Mouse (Mus musculus) intestine, embryonic 14.5 days (tissue): ENCODE results near the gene Gpr50. TPM values are rescaled to one million over a fixed set of nuclear protein-coding genes. Genes with fewer than 3 reads are reported as not detected.

Experiments used
- ATAC-seq: fragments of 200-750 bp; cut with Nextera tagmentation; replicated peaks from 2 replicates; pipeline ENCODE4 v1.8.0; 2017; ENCODE audit warnings: low read depth, moderate number of reproducible peaks, moderate TSS enrichment, moderate library complexity; ENCODE audit not compliant: low FRiP score, low TSS enrichment
- DNase-seq: peaks from one replicate; pipeline ENCODE4 v3.0.0-alpha.2; 2018; ENCODE audit warnings: low spot score
- H3K27ac ChIP-seq: fragments of 300-500 bp; sonication (generic); 2 replicates; pipeline ENCODE4 v1.5.1; 2014; ENCODE audit warnings: low read depth, mild to moderate bottlenecking, control low read depth
- H3K27me3 ChIP-seq: fragments of 300-500 bp; sonication (generic); replicated peaks from 2 replicates; pipeline ENCODE4 v1.6.1; 2014; ENCODE audit warnings: low read length, control low read depth; ENCODE audit not compliant: control insufficient read depth, insufficient read depth
- H3K36me3 ChIP-seq: fragments of 300-500 bp; sonication (generic); 2 replicates; pipeline ENCODE4 v1.6.1; 2014; ENCODE audit warnings: low read length, control low read depth; ENCODE audit not compliant: control insufficient read depth, insufficient read depth
- H3K4me1 ChIP-seq: fragments of 300-500 bp; sonication (generic); replicated peaks from 2 replicates; pipeline ENCODE4 v1.6.1; 2014; ENCODE audit warnings: low read length, control low read depth, mixed read lengths; ENCODE audit not compliant: control insufficient read depth, insufficient read depth
- H3K4me2 ChIP-seq: fragments of 300-500 bp; sonication (generic); 2 replicates; pipeline ENCODE4 v1.6.1; 2014; ENCODE audit warnings: low read length
- H3K4me3 ChIP-seq: fragments of 300-500 bp; sonication (generic); 2 replicates; pipeline ENCODE4 v1.5.1; 2014; ENCODE audit warnings: low read depth, low read length, control low read depth, mixed read lengths
- H3K9ac ChIP-seq: fragments of 300-500 bp; sonication (generic); 2 replicates; pipeline ENCODE4 v1.6.1; 2014; ENCODE audit warnings: mild to moderate bottlenecking, low read length
- H3K9me3 ChIP-seq: fragments of 300-500 bp; sonication (generic); 2 replicates; pipeline ENCODE4 v1.6.1; 2016; ENCODE audit warnings: low read length, control low read depth; ENCODE audit not compliant: control insufficient read depth
- WGBS: fragments of 180-500 bp; shearing (Covaris S2); extraction: QIAGEN DNeasy Blood & Tissue Kit; methylation state at CpG from one replicate; pipeline ENCODE4 v1.1.7; 2014; 5-methylcytosine and 5-hydroxymethylcytosine counted together
- polyA plus RNA-seq: library from polyadenylated mRNA; unstranded; fragments of >200 nt; fragmentation: Nextera tagmentation; extraction: Ambion mirVana; gene quantifications from 2 replicates; pipeline ENCODE4 v1.2.1, GENCODE M21; 2014

The Gpr50 gene
- polyA plus RNA-seq, result 1.6 and 1.7 TPM in 2 replicates

DNA sequence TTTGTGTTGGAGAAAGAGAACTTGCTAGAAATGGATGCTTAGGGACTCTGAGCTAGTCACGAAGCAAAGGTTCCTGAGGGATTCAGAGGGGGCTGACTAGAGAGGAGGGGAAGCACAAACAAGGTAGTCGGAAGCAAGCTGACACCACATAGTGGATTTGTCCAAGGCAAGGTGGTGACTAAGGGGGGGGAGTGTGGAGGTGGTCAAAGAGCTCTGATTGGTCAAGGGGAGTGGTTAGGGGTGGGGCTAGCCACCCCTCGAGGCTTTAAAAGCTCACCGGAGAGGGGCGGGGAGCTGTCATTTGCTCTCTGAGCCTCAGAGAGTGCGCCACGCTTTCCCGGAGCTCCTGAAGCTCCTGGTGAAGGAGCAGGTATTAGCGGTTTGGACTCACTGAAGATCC is at the start of gene Gpr50:
TSS of gene Gpr50 (plus strand) at position 294 of the 400 bp plus-strand sequence.
- Histone ChIP-seq H3K27ac (no peak within 1 kb of the TSS), H3K4me2 (peak within 1 kb of the TSS; percentile 54), H3K9me3 (0 out of 2 replicates have a peak, but pooled peaks cover 8% of the 10 kb centered on the region), H3K4me1 (no peaks in the 10 kb centered on the region), H3K9ac (no peak within 1 kb of the TSS), H3K4me3 (peak within 1 kb of the TSS; percentile 41), H3K36me3 (no peaks in the 10 kb centered on the region), H3K27me3 (peaks cover 54% of the 10 kb centered on the region)
- ATAC-seq (no peak), DNase-seq (no peak)
- 20% methylated on average over 9 of the region's 9 CpGs for WGBS

DNA sequence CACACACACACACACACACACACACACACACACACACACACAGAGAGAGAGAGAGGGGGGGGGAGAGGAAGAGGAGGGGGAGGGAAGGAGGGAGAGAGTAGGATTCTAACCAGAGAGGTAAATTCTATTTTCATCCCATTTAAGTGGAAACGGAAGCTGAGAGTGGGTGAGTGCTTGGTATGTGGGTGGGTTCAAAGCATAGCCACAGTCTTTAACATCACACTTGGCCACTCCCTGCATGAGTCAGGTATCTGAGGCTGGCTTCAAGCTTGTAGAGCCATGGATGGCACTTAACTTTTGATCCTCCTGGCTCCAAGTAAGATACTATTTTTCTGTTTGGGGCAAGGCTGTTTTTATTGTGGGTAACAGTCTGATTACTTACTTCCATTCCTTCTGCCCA is 41.2 kb upstream of the Gpr50 start:
- Histone ChIP-seq H3K9ac (no peak overlapping the region), H3K4me3 (no peak overlapping the region), H3K27me3 (no peaks in the 10 kb centered on the region), H3K4me2 (no peak overlapping the region), H3K4me1 (no peaks in the 10 kb centered on the region), H3K9me3 (no peaks in the 10 kb centered on the region), H3K27ac (no peak overlapping the region), H3K36me3 (no peaks in the 10 kb centered on the region)
- 78% methylated on average over 1 of the region's 1 CpGs for whole genome bisulfite sequencing
- DNase-seq, result no peak
- ATAC-seq, result no peak

DNA sequence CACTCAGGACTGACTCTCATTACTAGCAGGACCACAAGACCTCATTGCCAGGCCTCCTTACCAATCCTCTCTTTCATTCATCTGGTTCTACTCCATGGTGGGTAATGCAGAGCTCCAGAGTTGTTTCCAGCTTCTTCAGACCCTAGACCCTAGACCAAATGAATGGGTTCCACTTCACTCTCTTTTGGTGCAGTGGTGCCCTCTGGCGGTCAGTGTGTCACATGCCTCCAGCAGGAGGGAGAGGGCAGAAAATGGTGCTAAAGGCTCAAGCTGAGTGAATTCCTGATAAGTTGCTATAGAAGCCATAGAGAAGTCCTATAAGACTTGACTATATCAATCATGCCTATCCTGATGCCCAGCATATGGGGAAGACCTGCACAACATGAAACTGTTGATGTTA is 39.6 kb upstream of the Gpr50 start:
- H3K4me1 ChIP-seq, result no peaks in the 10 kb centered on the region
- H3K27me3 ChIP-seq, result no peaks in the 10 kb centered on the region
- H3K9me3 ChIP-seq, result no peaks in the 10 kb centered on the region
- 0% methylated on average over 1 of the region's 1 CpGs for WGBS
- H3K36me3 ChIP-seq, result no peaks in the 10 kb centered on the region
- no peak overlapping the region for H3K4me2 ChIP-seq
- DNase-seq, result no peak
- no peak overlapping the region for H3K27ac ChIP-seq
- no peak overlapping the region for H3K4me3 ChIP-seq
- ATAC-seq, result no peak
- H3K9ac ChIP-seq, result no peak overlapping the region

DNA sequence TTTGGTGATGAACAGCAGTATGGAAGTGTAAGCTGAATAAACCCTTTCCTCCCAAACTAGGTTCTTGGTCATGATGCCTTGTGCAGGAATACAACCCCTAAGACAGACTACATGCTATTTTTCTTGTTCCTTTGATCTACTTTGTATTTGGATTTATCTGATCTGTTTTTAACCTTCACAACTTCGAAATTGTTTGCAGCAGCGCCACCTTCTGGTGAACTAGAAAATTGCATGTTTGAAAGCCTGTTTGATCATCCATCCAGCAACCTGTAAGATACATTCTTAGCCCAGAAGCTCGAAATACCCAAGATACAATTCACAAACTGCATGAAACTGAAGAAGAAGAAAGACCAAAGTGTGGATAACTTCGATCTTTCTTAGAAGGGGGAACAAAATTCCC is 35.2 kb upstream of the Gpr50 start:
- Histone ChIP-seq H3K36me3 (no peaks in the 10 kb centered on the region), H3K27me3 (no peaks in the 10 kb centered on the region), H3K4me3 (no peak overlapping the region), H3K4me1 (no peaks in the 10 kb centered on the region), H3K27ac (no peak overlapping the region), H3K9me3 (no peaks in the 10 kb centered on the region), H3K4me2 (no peak overlapping the region), H3K9ac (no peak overlapping the region)
- DNase-seq, result peak; percentile 71
- ATAC-seq, result no peak
- WGBS, result 14% methylated on average over 4 of the region's 4 CpGs

DNA sequence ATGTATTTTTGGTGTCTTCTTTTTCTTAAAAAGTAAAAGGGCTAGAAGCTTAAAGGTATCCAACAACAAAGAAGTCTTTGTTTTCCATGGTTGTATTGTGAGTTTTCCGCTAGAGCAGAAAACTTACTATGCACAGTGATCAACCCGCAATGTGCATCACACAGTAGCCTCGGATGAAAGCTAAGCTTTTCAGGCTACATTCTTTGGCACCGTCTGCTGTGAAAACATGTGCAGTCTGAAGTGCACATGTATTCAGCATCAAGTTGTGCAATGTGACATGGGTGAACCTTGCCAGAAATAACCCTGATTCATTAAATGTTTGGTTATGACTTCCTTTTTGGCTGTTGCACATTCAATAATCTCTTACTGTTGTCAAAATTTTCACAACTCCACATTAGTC is 32.8 kb upstream of the Gpr50 start:
- Histone ChIP-seq H3K27me3 (no peaks in the 10 kb centered on the region), H3K36me3 (no peaks in the 10 kb centered on the region), H3K27ac (no peak overlapping the region), H3K9ac (no peak overlapping the region), H3K9me3 (no peaks in the 10 kb centered on the region), H3K4me3 (no peak overlapping the region), H3K4me2 (no peak overlapping the region), H3K4me1 (no peaks in the 10 kb centered on the region)
- WGBS, result 65% methylated on average over 4 of the region's 4 CpGs
- DNase-seq, result no peak
- ATAC-seq, result no peak

DNA sequence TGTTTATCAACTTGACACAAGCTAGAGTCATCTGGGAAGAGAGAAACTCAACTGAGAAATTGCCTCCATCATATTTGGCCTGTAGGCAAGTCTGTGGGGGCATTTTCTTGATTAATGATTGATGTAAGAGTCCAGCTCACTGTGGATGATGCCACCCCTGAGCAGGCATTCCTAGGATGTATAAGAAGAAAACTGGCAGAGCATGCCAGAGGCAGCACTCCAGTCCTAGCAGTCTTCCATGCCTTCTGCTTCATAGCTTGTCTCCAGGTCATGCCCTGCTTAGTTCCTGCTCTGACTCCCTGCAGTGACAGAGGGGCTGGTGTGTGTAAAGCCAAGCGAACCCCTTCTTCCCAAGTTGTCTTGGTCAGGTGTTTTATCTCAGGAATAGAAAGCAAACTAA is 32.3 kb upstream of the Gpr50 start:
- no peaks in the 10 kb centered on the region for H3K36me3 ChIP-seq
- no peaks in the 10 kb centered on the region for H3K9me3 ChIP-seq
- WGBS, result 38% methylated on average over 1 of the region's 1 CpGs
- no peak overlapping the region for H3K9ac ChIP-seq
- H3K27me3 ChIP-seq, result no peaks in the 10 kb centered on the region
- no peak overlapping the region for H3K4me2 ChIP-seq
- ATAC-seq (no peak), DNase-seq (no peak)
- no peak overlapping the region for H3K4me3 ChIP-seq
- no peak overlapping the region for H3K27ac ChIP-seq
- H3K4me1 ChIP-seq, result no peaks in the 10 kb centered on the region

DNA sequence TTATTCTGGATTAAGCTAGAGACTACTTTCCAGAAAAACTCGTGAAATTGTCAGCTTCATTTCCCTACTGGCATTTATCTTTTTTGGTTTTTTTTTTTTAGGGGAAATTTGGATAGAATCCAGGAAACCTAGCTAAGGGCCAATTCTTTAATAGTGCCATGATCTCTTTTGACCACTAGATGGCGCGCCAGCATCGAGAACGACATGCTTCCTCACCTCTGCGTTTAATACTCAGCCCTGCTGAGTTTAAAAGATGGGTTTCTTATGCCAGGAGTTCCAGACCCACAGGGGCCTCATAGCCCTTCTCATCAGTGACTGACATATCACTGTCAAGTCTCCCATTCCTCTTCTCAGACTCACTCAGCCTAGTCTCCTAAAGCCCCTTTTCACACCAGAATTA is 15.5 kb upstream of the Gpr50 start:
- DNase-seq, result peak; percentile 60
- no peak for ATAC-seq

DNA sequence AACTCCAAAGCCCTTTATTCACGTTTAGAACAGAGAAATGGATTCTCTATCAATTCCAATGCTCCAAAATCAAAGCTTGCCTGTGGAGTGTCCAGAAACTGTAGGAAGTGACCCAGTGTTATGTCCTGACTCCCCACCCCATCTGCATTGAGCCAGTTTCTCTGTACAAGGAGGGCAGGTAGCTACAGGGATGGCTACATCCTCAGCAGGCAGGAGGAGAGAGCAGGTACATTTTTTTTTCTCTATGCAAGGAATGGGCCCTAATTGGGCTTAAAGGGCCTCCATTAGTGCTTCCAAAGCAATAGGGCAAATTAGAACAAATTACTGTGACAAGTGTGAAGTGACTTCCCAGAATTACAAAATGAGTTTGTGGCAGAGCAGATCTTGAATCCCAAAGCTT is 15.0 kb upstream of the Gpr50 start:
- DNase-seq (no peak), ATAC-seq (no peak)
- Histone ChIP-seq H3K36me3 (no peaks in the 10 kb centered on the region), H3K4me2 (no peak overlapping the region), H3K4me3 (no peak overlapping the region), H3K27me3 (no peaks in the 10 kb centered on the region), H3K4me1 (no peaks in the 10 kb centered on the region), H3K9ac (no peak overlapping the region), H3K9me3 (no peaks in the 10 kb centered on the region), H3K27ac (no peak overlapping the region)
- 13% methylated on average over 1 of the region's 1 CpGs for WGBS

More for the DNA sequence above, 15.5 kb upstream of the Gpr50 start:
- no peaks in the 10 kb centered on the region for H3K27me3 ChIP-seq
- no peak overlapping the region for H3K4me3 ChIP-seq
- no peak overlapping the region for H3K4me2 ChIP-seq
- no peak overlapping the region for H3K9ac ChIP-seq
- 3% methylated on average over 6 of the region's 6 CpGs for WGBS
- no peak overlapping the region for H3K27ac ChIP-seq
- H3K36me3 ChIP-seq, result no peaks in the 10 kb centered on the region
- no peaks in the 10 kb centered on the region for H3K9me3 ChIP-seq
- no peaks in the 10 kb centered on the region for H3K4me1 ChIP-seq

DNA sequence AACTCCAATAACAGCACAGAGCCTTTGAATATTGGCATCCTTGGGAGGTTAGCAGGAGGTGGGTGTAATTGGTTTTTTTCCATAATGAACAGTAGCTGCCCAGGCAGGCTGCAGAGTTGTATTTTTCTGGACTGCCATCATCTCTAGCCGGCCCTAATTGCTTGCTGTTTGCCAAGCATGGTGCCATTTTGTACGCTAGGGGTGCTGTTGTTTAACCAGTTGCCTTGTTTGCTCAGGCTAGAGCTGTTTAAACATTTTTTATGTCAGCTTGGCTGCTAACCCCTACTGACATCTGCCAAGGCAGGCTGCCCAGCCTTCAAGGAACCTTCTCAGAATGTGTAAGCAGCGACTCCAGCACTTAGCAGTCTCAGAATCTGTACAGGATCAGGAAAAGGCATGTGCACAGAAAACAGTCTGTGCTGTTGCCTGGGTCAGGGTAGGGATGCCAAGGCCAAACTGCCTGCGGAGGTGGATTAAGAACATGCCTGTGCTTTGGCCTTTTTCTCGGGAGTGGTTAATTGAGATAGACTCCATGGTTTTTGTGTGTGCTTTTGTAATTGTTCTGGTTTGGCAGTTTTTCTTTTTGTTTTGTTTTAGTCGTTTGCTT is 14.5 kb upstream of the Gpr50 start:
- Histone ChIP-seq H3K4me3 (no peak overlapping the region), H3K4me2 (no peak overlapping the region), H3K9ac (no peak overlapping the region), H3K4me1 (no peaks in the 10 kb centered on the region), H3K27me3 (no peaks in the 10 kb centered on the region), H3K27ac (no peak overlapping the region), H3K36me3 (no peaks in the 10 kb centered on the region), H3K9me3 (no peaks in the 10 kb centered on the region)
- 40% methylated on average over 6 of the region's 6 CpGs for WGBS
- DNase-seq (peak; percentile 60), ATAC-seq (no peak)
